Mouse (Mus musculus): Measurements from ENCODE around the gene Pde3a. TPM values are rescaled to one million over a fixed set of nuclear protein-coding genes. Genes with fewer than 3 reads are reported as not detected.

Pde3a gene
- total RNA-seq, 1 experiment from 2014 or later = 0.10 TPM

DNA sequence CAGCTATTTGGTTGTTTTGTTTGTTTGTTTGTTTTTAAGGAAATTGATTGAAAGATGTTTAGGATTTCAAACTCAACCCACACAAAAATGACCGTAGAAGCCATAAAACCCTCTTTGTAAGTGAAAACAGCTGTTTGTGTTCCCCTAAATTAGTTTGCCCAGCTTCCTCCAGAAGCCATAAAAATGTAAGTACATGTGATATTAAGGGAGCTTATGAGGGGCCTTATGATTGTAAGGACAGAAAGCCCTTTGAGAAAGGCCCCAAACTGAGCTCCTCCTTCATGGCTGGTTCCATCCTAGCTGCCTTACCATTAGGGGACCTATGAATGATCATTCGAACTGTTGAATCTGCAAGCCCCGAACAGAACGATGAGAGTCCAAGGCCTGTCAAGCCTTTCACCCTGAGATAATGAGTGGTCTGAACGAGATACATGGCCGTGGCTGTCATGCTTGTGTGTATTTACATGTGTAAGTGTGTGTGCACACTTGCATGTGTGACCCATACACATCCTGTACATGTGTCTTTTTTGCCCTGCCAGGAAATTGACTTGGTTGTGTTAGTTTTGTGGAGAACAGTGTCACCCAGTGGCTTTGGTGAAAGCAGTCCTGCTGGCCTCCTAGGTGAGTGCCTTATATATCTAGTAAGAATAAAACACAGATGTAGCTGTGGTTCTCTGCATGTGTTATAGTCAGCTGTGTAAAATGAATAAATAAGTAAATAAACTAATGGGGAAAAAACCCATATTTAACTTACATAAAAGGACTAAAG lies 8.5 kb downstream of the Pde3a start:
- ATAC-seq (replicated peaks; ENCODE audit: insufficient number of reproducible peaks, low FRiP score, low TSS enrichment, poor library complexity, severe bottlenecking) = no peak

DNA sequence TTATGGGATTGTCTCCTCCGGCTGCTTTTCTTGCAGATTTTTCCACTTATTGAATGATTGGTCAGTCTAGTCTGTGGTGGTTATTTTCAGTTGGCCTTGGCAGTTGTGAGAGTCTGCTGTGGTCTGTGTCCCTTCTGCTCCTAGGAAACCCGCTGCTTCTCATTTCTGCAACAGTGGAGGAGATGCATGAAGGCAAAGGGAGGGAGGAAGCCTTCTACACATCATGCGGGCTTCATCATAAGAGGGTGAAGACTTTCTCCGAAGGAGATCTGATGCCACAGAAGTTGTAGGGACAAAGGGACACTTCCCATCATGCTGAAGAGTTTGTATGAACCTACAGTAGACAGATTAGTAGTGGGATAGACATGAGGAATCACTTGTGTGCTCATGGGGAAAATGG lies 16.2 kb downstream of the Pde3a start:
- ATAC-seq (replicated peaks; ENCODE audit: insufficient number of reproducible peaks, low FRiP score, low TSS enrichment, poor library complexity, severe bottlenecking) = no peak

- no peak for ATAC-seq (replicated peaks; ENCODE audit: insufficient number of reproducible peaks, low FRiP score, low TSS enrichment, poor library complexity, severe bottlenecking)
These were observed 19.0 kb downstream of the Pde3a start for GRCm38 (mm10) chr6:141267888-141268570.

- no peak for ATAC-seq (replicated peaks; ENCODE audit: insufficient number of reproducible peaks, low FRiP score, low TSS enrichment, poor library complexity, severe bottlenecking)
These were observed 19.8 kb downstream of the Pde3a start for GRCm38 (mm10) chr6:141268871-141269270.

- no peak for ATAC-seq (replicated peaks; ENCODE audit: insufficient number of reproducible peaks, low FRiP score, low TSS enrichment, poor library complexity, severe bottlenecking)
These were observed 22.1 kb downstream of the Pde3a start for GRCm38 (mm10) chr6:141271133-141271532.

- no peak for ATAC-seq (replicated peaks; ENCODE audit: insufficient number of reproducible peaks, low FRiP score, low TSS enrichment, poor library complexity, severe bottlenecking)
These were observed 22.5 kb downstream of the Pde3a start for GRCm38 (mm10) chr6:141271579-141271978.

- ATAC-seq (replicated peaks; ENCODE audit: insufficient number of reproducible peaks, low FRiP score, low TSS enrichment, poor library complexity, severe bottlenecking) = no peak
These were observed 24.6 kb downstream of the Pde3a start for GRCm38 (mm10) chr6:141273685-141274084.

GRCm38 (mm10) chr6:141281685-141282084 lies 32.6 kb downstream of the Pde3a start:
- ATAC-seq (replicated peaks; ENCODE audit: insufficient number of reproducible peaks, low FRiP score, low TSS enrichment, poor library complexity, severe bottlenecking) = no peak

GRCm38 (mm10) chr6:141282796-141283195 lies 33.7 kb downstream of the Pde3a start:
- no peak for ATAC-seq (replicated peaks; ENCODE audit: insufficient number of reproducible peaks, low FRiP score, low TSS enrichment, poor library complexity, severe bottlenecking)

- ATAC-seq (replicated peaks; ENCODE audit: insufficient number of reproducible peaks, low FRiP score, low TSS enrichment, poor library complexity, severe bottlenecking) = no peak
These were observed 42.1 kb downstream of the Pde3a start for GRCm38 (mm10) chr6:141291195-141291594.

DNA sequence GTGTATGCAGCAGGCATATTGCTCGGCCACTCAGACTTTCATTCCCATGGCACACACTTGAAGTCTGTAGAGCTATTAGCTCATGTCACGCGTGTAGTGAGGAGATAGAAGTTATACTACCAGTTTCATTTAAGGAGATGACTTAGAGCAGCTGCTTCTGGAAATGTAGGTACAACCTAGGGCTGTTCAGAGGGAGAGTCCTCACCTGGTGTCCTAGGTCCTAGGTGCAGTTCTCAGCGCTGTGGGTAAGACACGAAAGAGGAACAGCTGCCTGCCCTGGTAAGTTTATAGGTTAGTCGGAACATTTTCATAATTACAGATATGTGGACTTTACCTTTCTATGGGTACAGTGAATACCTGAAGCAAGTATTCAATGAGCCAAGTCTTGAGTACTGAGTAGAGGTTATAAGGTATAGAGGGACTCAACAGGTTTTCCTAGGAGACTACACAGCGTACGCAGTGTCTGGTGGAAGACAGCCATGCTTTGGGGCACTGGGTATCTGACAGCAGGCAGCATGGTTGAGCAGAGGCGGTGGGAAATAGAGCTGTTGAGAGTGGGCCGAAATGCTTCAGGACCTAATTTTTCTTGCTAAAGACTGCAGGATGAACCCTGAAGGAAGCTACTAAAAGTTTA lies 43.9 kb downstream of the Pde3a start:
- no peak for ATAC-seq (replicated peaks; ENCODE audit: insufficient number of reproducible peaks, low FRiP score, low TSS enrichment, poor library complexity, severe bottlenecking)

GRCm38 (mm10) chr6:141293460-141293853 lies 44.4 kb downstream of the Pde3a start:
- ATAC-seq (replicated peaks; ENCODE audit: insufficient number of reproducible peaks, low FRiP score, low TSS enrichment, poor library complexity, severe bottlenecking) = no peak

- no peak for ATAC-seq (replicated peaks; ENCODE audit: insufficient number of reproducible peaks, low FRiP score, low TSS enrichment, poor library complexity, severe bottlenecking)
These were observed 46.2 kb downstream of the Pde3a start for GRCm38 (mm10) chr6:141295264-141295663.

DNA sequence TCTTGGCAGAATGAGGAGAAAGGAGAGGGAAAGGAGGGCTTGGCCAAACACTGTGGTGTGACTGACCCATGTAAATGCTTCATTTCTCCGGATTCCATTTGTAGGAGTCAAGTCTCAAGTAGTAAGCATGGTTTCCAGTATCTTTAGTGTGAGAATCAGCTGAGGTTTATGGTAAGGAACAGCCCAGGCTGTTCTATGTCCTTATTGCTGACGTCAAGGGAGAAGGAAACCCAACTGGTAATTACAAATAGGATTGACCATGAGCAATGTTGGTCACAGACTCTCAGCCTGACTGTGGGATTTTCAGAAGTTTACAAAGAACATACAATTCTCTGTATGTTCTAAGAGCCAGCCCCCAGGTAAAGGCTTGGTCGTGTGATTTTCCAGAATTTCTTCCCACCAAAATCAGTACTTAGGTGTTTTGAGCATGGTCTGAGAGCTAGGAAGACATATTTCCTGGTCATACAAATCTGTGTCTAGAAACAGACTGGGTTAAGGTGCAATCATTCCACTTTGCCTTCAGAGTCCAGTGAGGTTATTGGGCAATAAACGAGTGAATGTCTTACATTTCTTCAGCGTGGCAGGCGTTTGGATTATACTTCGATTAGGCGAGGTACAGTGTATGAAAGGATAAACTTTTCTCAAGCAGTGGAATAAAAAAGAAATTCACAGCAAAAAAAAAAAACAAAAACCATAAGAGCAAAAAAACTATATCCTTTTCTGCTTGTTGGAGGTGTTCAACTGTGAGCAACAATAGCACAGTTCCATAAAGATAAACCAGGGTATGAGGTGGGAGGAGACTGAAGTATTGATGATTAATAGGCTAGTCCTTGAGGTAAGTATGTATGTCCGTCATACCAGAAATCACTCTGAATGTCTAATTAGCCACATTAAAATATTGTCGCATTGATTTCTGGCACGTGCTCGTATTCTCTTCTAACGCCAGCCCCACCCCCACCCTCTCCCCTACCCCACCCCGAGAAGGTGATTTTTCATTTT lies 53.0 kb downstream of the Pde3a start:
- no peak for ATAC-seq (replicated peaks; ENCODE audit: insufficient number of reproducible peaks, low FRiP score, low TSS enrichment, poor library complexity, severe bottlenecking)

DNA sequence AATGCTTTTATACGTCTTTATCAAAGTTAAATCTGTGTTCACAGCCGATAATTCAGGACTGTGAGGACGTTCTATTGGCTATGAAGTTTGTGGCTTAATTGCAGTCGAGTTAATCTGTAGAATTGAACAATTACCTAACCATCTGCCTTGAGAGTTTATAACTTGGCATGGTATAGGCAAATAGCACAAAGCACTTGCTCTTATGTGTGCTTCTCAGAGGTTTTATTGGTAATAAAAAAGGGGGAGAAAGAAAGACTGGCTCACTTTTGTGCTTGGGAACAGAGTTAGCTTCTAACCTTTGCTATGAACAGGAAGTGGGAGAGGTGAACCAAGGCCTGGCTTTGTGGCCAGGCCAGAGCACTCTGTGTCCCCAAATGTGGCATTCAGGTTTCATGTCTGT lies 53.8 kb downstream of the Pde3a start:
- no peak for ATAC-seq (replicated peaks; ENCODE audit: insufficient number of reproducible peaks, low FRiP score, low TSS enrichment, poor library complexity, severe bottlenecking)

GRCm38 (mm10) chr6:141307326-141307725 lies 58.3 kb downstream of the Pde3a start:
- no peak for ATAC-seq (replicated peaks; ENCODE audit: insufficient number of reproducible peaks, low FRiP score, low TSS enrichment, poor library complexity, severe bottlenecking)

- no peak for ATAC-seq (replicated peaks; ENCODE audit: insufficient number of reproducible peaks, low FRiP score, low TSS enrichment, poor library complexity, severe bottlenecking)
These were observed 59.4 kb downstream of the Pde3a start for GRCm38 (mm10) chr6:141308451-141308850.

GRCm38 (mm10) chr6:141309872-141310271 lies 60.8 kb downstream of the Pde3a start:
- no peak for ATAC-seq (replicated peaks; ENCODE audit: insufficient number of reproducible peaks, low FRiP score, low TSS enrichment, poor library complexity, severe bottlenecking)

DNA sequence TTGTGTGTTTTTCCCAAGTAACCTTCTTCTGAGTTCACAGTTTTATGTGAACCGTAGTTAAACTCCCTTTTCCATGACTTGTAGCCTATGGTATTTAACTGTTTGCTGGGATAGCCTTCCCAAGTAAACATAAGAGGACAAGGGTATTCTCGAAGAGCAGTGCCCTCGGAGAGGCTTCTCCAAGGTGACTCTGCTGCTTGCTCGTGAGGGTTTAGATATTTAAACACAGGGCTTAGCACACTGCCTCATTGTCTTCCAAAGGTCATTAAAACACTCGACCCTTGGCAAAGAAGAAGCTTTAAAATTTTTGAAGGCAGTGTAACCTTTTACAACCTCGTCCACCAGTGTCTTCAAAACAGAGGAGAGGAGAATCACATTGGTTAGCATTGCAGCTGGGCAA lies 61.3 kb downstream of the Pde3a start:
- ATAC-seq (replicated peaks; ENCODE audit: insufficient number of reproducible peaks, low FRiP score, low TSS enrichment, poor library complexity, severe bottlenecking) = no peak
